In the genomic region with DNA sequence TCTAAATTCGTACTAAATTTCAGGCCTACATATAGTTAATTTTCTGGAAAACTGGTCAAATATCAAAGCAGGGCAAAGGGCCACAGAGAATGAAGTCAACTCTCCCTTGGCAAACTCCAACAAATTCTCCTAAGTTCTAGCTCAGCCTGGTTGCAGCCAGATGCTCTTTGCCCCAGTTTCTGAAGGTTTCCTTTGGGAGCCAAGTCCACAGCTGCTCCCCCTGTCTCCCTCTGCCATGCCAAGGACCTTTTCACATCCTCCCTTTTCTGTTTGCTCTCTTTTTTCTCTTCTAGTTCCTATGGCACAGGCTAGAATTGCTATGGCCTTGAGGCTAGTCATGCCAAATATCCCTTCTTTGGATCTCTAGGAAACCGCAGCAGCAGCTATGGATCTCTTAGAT, we compare ENCODE assay signal across 15 mouse cellular contexts. TPM values are rescaled to one million over a fixed set of nuclear protein-coding genes. Genes with fewer than 3 reads are reported as not detected.
DNase-seq lines count a peak whose midpoint lies in the region; ATAC-seq lines count a peak whose summit lies in the region.
"Had no signal": no experiment of that assay in that cellular context is flagged by ENCODE, and none has a peak within 500 bp of the region (broad histone marks: within the 10 kb centered on the region; RNA-seq: fewer than 3 reads in every experiment).

No protein-coding gene starts in this region.

- no peak overlapping the region for H3K27ac ChIP-seq in heart, embryonic 12.5 days (ENCODE audit: poor library complexity, severe bottlenecking)

- intact Hi-C loops in heart, postnatal 25 days (cut with DNase I) = loop anchor here (10.0 kb wide), 1 partner anchor 191 kb away; no protein-coding TSS in a partner anchor

- no peaks in the 10 kb centered on the region for H3K36me3 ChIP-seq in heart, embryonic 12.5 days

- H3K9ac ChIP-seq in heart, embryonic 12.5 days = no peak overlapping the region

- H3K4me3 ChIP-seq in heart, embryonic 12.5 days = no peak overlapping the region

- no peaks in the 10 kb centered on the region for H3K4me1 ChIP-seq in heart, embryonic 12.5 days (replicated peaks)

- H3K9me3 ChIP-seq in heart, embryonic 12.5 days (replicated peaks) = no peaks in the 10 kb centered on the region

- DNase-seq in heart, adult 18-20 months = peak; percentile 70 to 86
- DNase-seq in ovary, postnatal 36 days (ENCODE audit: low spot score) = peak; percentile 37
- no peak for DNase-seq in ovary, postnatal 14 days (ENCODE audit: low spot score)
- peak; percentile 19 for DNase-seq in heart, postnatal 25 days (ENCODE audit: low spot score)
- DNase-seq in embryo, embryonic 11 days = no peak
- DNase-seq in frontal cortex, postnatal 36 days (ENCODE audit: low spot score in 2 of 2) = no peak
- DNase-seq in neural tube, embryonic 10.5 days (ENCODE audit: extremely low spot score, low spot score) = no peak
- DNase-seq: retina, postnatal 1 day had no signal

- no peak for ATAC-seq in heart, embryonic 12.5 days (ENCODE audit: insufficient number of reproducible peaks, low FRiP score)
- ATAC-seq: inflammation-experienced regulatory T-cells, adult 6 months had no signal

- no peak overlapping the region for H3K4me2 ChIP-seq in heart, embryonic 12.5 days

- WGBS in heart, embryonic 12.5 days = 78% methylated on average over 2 of the region's 2 CpGs

- H3K27me3 ChIP-seq in heart, embryonic 12.5 days (replicated peaks) = no peaks in the 10 kb centered on the region

RNA-seq across cellular contexts. Expression of a gene that starts 43.8 kb away (rescaled TPM):
- total RNA-seq in heart, adult 18-20 months (2021) = 1 to 10 TPM in 1 of 2 experiments, under 1 TPM in 1; 0.52 to 1.3 TPM
- not detected in 2 replicates for polyA plus RNA-seq in heart, embryonic 12.5 days (2016; fragmentation: Nextera tagmentation; extraction: Ambion mirVana)
- under 1 TPM; 0.55 to 0.95 TPM for total RNA-seq in heart, postnatal 25 days (2021)
- total RNA-seq: granulocyte monocyte progenitor cell, adult 5-6 weeks; left cerebral cortex, postnatal 10 days had no signal
- polyA plus RNA-seq: cortical plate, adult 2 months; inflammation-experienced regulatory T-cells, adult 6 months; liver, embryonic 16.5 days; stomach, embryonic 14.5 days had no signal

Comparison
In these comparisons a context has a peak if more than half of its experiments do, and no peak if none do; other contexts are left out.
1. DNase-seq: peak in heart, adult 18-20 months (2 of 2), ovary, postnatal 36 days (single experiment) and heart, postnatal 25 days (single experiment); none in ovary, postnatal 14 days (single experiment), embryo, embryonic 11 days (single experiment), frontal cortex, postnatal 36 days (0 of 2) and neural tube, embryonic 10.5 days (single experiment).